Mouse (Mus musculus) midbrain, embryonic 11.5 days (tissue): ENCODE measurements at regions not wholly inside any gene's neighbourhood (a gene's known extent, or its start where the extent isn't known, plus 50 kb on each side); places are given as distances from the start of the nearest gene placed in this dataset.

Source experiments
- ATAC-seq: fragments of 200-750 bp; cut with Nextera tagmentation; 2 replicates; pipeline ENCODE4 v1.8.0; 2017; ENCODE audit warnings: moderate TSS enrichment, moderate library complexity; ENCODE audit not compliant: low FRiP score
- DNase-seq: peaks from one replicate; pipeline ENCODE4 v3.0.0; 2015; ENCODE audit warnings: low spot score; ENCODE audit errors: missing footprints
- H3K27ac ChIP-seq: fragments of 300-500 bp; sonication (generic); 2 replicates; pipeline ENCODE4 v1.5.1; 2014; ENCODE audit warnings: low read depth, low read length
- H3K27me3 ChIP-seq: fragments of 300-500 bp; sonication (generic); 2 replicates; pipeline ENCODE4 v1.6.1; 2014; ENCODE audit warnings: mild to moderate bottlenecking, low read length, moderate library complexity, mixed read lengths; ENCODE audit not compliant: control insufficient read depth, insufficient read depth
- H3K36me3 ChIP-seq: fragments of 300-500 bp; sonication (generic); 2 replicates; pipeline ENCODE4 v1.6.1; 2014; ENCODE audit warnings: mild to moderate bottlenecking, low read length, moderate library complexity, mixed read lengths; ENCODE audit not compliant: control insufficient read depth, insufficient read depth
- H3K4me1 ChIP-seq: fragments of 300-500 bp; sonication (generic); 2 replicates; pipeline ENCODE4 v1.6.1; 2014; ENCODE audit warnings: low read length; ENCODE audit not compliant: control insufficient read depth, insufficient read depth
- H3K4me2 ChIP-seq: fragments of 300-500 bp; sonication (generic); 2 replicates; pipeline ENCODE4 v1.6.1; 2014; ENCODE audit warnings: mild to moderate bottlenecking, moderate library complexity
- H3K4me3 ChIP-seq: fragments of 300-500 bp; sonication (generic); 2 replicates; pipeline ENCODE4 v1.5.1; 2014; ENCODE audit warnings: low read depth, low read length
- H3K9ac ChIP-seq: fragments of 300-500 bp; sonication (generic); 2 replicates; pipeline ENCODE4 v1.6.1; 2014; ENCODE audit warnings: low read length
- H3K9me3 ChIP-seq: fragments of 300-500 bp; sonication (generic); 2 replicates; pipeline ENCODE4 v1.6.1; 2016; ENCODE audit warnings: low read length; ENCODE audit not compliant: control insufficient read depth
- WGBS: fragments of 180-500 bp; shearing (Covaris S2); extraction: QIAGEN DNeasy Blood & Tissue Kit; methylation state at CpG from one replicate; pipeline ENCODE4 v1.1.7; 2014; 5-methylcytosine and 5-hydroxymethylcytosine counted together

DNA sequence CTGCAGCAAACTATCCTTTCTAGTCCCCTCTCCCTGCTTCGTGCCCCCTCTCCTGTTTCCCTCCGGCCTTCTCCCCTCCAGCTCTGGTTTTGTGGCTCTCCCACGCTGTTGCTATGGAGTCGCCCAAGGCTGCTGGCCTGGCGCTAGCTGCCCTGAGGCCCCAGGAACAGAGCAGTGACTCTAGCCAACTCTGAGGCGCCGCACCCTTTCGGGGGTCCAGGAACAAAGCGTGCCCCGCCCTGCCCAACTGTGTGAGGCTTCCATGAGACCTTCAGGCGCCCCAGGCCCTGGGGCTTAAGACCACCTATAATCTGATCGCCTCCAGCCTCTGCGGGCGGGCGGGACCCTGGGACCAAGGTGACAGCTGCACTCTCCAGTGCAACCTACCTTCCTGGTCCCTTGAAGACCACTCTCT is 262.4 kb downstream of the Zfp704 start:
- no peaks in the 10 kb centered on the region for H3K36me3 ChIP-seq
- peaks cover 18% of the 10 kb centered on the region for H3K4me1 ChIP-seq
- DNase-seq (no peak), ATAC-seq (peak; percentile 88)
- WGBS: 1% methylated on average over 15 of the region's 15 CpGs
- peak overlapping the region; percentile 96 for H3K4me2 ChIP-seq
- peak overlapping the region; percentile 53 for H3K4me3 ChIP-seq
- H3K9ac ChIP-seq: peak overlapping the region; percentile 72
- H3K9me3 ChIP-seq: no peaks in the 10 kb centered on the region
- peaks cover 10% of the 10 kb centered on the region for H3K27me3 ChIP-seq
- H3K27ac ChIP-seq: peak overlapping the region; percentile 48; the same call in 1 of the 2 replicates

DNA sequence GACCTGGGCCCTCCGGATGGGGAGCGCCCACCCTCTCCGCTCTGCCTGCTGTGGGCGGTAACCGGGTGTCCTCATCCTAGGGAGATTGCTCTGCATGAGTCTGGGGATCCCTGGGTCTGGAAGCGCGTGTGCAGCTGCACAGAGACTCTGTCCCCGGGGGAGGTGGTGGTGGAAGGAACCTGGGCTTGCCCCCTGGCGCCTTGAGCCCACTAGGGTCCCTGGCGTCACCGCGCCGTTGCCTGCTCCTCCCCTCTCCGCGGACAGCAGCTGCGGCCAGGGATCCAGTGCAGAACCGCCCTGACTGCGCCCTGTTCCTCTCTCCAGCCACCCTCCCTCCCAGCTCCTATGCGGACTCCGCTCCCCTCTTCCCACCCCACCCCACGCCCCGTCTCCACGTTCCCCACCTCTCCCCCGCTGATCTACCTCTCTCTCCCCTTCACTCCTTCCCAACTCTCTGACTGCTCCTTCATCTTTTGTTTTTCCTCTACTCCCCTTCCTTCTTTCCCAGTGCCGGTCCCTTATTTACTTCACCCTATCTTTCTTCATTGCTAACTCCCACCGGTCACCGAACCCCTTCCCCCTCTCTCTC is 262.9 kb downstream of the Zfp704 start:
- WGBS: 2% methylated on average over 27 of the region's 27 CpGs
- ATAC-seq: peak; percentile 84
- H3K9ac ChIP-seq: peak overlapping the region; percentile 72
- H3K4me1 ChIP-seq: peaks cover 19% of the 10 kb centered on the region
- no peaks in the 10 kb centered on the region for H3K9me3 ChIP-seq
- H3K4me2 ChIP-seq: peak overlapping the region; percentile 96
- H3K36me3 ChIP-seq: no peaks in the 10 kb centered on the region
- H3K4me3 ChIP-seq: peak overlapping the region; percentile 53
- peak; percentile 96 for DNase-seq
- peaks cover 10% of the 10 kb centered on the region for H3K27me3 ChIP-seq
- peak overlapping the region; percentile 48; the same call in 1 of the 2 replicates for H3K27ac ChIP-seq

DNA sequence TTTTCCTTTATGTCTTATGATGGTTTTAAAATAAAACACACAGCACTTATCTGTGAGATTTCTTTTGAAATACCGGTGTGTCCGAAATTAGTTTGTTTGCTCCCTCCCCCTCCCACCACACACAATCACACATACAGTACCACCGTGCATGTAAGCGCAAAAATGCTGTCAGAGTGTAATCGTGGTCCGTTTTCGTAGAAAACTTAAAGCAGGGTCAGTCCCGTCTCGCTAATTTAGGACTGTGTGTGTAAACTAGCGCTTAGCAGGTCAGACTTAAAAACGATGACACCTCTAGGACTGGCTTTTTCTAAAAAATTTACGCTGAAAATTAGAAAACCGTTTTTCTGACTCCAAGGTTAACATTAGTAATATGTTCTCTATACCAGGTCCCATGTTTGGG is 263.5 kb downstream of the Zfp704 start:
- Histone ChIP-seq H3K36me3 (no peaks in the 10 kb centered on the region), H3K9me3 (no peaks in the 10 kb centered on the region), H3K4me2 (peak overlapping the region; percentile 96), H3K4me1 (peaks cover 24% of the 10 kb centered on the region), H3K4me3 (peak overlapping the region; percentile 53), H3K27ac (no peak overlapping the region), H3K9ac (peak overlapping the region; percentile 72; the same call in 1 of the 2 replicates), H3K27me3 (peaks cover 10% of the 10 kb centered on the region)
- no peak for ATAC-seq
- DNase-seq: peak; percentile 94
- 1% methylated on average over 13 of the region's 13 CpGs for WGBS

DNA sequence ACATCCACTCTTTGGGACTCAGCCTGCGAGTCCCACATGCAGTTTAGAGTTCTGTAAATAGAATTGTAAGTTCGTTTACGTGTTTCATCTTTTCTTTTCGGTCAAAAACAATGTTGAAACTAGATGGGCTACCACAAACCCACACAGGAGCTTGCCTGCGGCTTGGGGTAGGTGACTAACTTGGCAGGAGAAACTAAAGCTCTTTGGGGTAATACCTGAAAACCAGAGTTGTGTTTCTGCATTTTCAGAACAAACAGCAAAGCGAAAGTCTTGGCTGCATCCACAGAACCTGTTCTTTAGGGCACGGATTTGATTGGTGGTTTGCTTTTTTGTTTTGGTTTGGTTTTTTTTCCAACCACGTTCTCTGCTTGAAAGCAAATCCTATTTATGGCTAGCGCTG is 264.0 kb downstream of the Zfp704 start:
- peaks cover 10% of the 10 kb centered on the region for H3K27me3 ChIP-seq
- WGBS: 7% methylated on average over 9 of the region's 9 CpGs
- DNase-seq (peak; percentile 92), ATAC-seq (no peak)
- H3K27ac ChIP-seq: no peak overlapping the region
- H3K4me1 ChIP-seq: peaks cover 29% of the 10 kb centered on the region
- H3K36me3 ChIP-seq: no peaks in the 10 kb centered on the region
- no peak overlapping the region for H3K9ac ChIP-seq
- H3K4me3 ChIP-seq: peak overlapping the region; percentile 53; the same call in 1 of the 2 replicates
- peak overlapping the region; percentile 96; the same call in 1 of the 2 replicates for H3K4me2 ChIP-seq
- H3K9me3 ChIP-seq: no peaks in the 10 kb centered on the region

DNA sequence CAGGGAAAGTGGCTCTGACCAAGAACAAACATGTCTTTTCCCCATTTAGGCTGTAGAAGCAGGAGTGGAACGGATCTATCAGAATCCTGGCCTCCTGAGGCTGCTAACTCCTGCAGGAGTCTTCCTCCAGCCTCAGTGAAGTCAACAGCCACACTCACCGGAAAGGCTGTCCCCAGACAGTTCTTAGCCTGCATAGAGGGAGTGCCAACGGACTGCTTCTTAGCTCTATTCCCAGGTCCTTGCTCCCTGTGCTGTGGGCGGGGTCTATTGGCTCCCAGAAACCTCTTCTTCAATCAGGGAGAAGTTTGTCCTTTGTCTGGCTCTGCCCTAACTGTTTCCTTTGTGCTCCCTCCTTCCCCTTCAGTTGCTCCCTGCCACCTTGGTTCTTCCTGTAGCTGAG is 266.3 kb downstream of the Zfp704 start:
- DNase-seq (no peak), ATAC-seq (no peak)
- Histone ChIP-seq H3K27me3 (peaks cover 10% of the 10 kb centered on the region), H3K27ac (no peak overlapping the region; the same call in 1 of the 2 replicates), H3K4me2 (no peak overlapping the region; the same call in 1 of the 2 replicates), H3K9ac (0 out of 2 replicates have a peak overlapping the region, but pooled peaks have one; percentile 30), H3K4me3 (no peak overlapping the region), H3K4me1 (peaks cover 28% of the 10 kb centered on the region), H3K9me3 (no peaks in the 10 kb centered on the region), H3K36me3 (no peaks in the 10 kb centered on the region)
- under 1% methylated on average over 4 of the region's 4 CpGs for WGBS

DNA sequence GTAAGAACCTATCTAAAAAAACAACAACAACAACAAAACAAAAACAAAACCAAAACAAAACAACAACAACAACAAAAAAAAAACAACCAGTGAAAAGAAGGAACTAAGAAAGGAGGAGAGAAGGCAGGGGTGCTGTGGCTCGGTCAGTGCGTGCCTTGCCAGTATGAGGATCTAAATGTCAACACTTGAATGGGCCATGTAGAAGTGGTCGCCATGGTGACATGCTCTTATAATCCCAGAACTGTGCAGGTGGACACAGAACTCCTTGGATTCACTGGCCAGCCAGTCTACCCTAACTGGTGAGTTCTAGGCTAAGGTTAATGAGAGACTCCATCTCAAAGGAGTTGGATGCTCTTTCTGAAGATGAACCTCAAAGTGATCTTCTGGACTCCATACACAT is 267.7 kb downstream of the Zfp704 start:
- Histone ChIP-seq H3K36me3 (no peaks in the 10 kb centered on the region), H3K9ac (no peak overlapping the region), H3K27me3 (peaks cover 10% of the 10 kb centered on the region), H3K4me3 (no peak overlapping the region), H3K9me3 (no peaks in the 10 kb centered on the region), H3K4me1 (peaks cover 18% of the 10 kb centered on the region; the same call in 1 of the 2 replicates), H3K27ac (no peak overlapping the region), H3K4me2 (no peak overlapping the region)
- ATAC-seq (no peak), DNase-seq (no peak)
- 66% methylated on average over 3 of the region's 3 CpGs for WGBS

DNA sequence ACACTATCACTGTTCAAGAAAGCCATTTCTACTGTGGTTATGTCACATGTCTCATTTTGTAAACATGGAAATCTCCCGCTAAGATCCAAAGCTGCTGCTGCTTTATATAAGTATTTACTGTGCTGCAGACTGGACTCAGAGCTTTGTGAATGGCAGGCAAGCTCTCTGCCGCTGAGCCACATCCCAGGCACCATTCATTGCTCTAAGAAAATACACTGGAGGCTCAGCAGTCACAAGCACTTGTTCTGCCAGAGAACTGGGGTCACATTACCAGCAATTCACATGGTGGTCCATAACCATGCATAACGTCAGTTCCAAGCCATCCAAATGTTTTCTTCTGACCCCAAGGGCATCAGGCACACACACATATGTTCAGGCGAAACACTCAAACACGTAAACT is 268.2 kb downstream of the Zfp704 start:
- H3K27me3 ChIP-seq: peaks cover 10% of the 10 kb centered on the region
- peaks cover 18% of the 10 kb centered on the region; the same call in 1 of the 2 replicates for H3K4me1 ChIP-seq
- whole genome bisulfite sequencing: 46% methylated on average over 5 of the region's 5 CpGs
- no peaks in the 10 kb centered on the region for H3K9me3 ChIP-seq
- no peak overlapping the region for H3K9ac ChIP-seq
- H3K36me3 ChIP-seq: no peaks in the 10 kb centered on the region
- no peak overlapping the region for H3K27ac ChIP-seq
- no peak overlapping the region for H3K4me2 ChIP-seq
- no peak for ATAC-seq
- DNase-seq: peak; percentile 86
- H3K4me3 ChIP-seq: no peak overlapping the region

DNA sequence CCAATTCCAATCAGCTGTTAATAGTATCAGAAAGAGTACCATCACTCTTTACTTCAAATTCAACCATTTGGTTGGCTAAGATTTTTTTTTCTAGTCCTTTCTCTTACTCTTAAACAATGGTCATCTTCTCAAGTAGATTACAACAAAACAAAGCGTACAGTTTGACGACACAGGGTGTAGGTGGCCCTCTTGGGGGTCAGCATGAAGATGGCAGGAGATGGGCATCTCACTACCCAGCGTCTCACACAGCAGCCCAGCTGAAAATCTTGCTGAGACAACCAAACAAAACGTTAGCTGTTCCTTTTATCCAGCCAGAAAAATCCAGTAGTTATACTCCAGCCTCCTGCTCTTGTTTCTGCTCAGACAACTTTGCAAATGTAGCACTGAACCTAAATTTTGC is 268.6 kb downstream of the Zfp704 start:
- peaks cover 18% of the 10 kb centered on the region; the same call in 1 of the 2 replicates for H3K4me1 ChIP-seq

DNA sequence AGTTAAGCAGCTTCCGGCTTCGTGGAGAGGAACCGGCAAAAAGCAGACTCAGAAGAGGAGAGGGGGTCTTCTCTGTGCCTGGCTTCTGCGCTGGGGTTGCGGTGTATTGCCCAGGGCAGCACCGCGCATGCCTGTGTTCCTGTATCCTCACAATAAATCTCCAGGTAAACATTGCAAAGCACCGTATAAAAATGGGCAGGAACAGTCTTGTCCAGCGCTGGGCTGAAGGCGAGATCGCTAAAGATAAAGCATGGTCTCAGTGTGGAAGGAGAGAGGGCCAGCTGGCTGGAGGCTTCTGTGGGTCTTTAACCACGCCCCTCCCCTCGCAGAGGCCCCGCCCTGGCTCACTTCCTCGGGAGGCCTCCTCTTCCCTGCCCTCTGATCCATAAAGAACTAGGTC is 269.1 kb downstream of the Zfp704 start:
- peak; percentile 94 for DNase-seq
- Histone ChIP-seq H3K4me3 (peak overlapping the region; percentile 15), H3K9ac (peak overlapping the region; percentile 31; the same call in 1 of the 2 replicates), H3K4me1 (peaks cover 18% of the 10 kb centered on the region; the same call in 1 of the 2 replicates), H3K4me2 (peak overlapping the region; percentile 45), H3K36me3 (no peaks in the 10 kb centered on the region), H3K9me3 (no peaks in the 10 kb centered on the region), H3K27me3 (peaks cover 9% of the 10 kb centered on the region), H3K27ac (no peak overlapping the region)
- ATAC-seq: peak; percentile 87
- WGBS: 1% methylated on average over 15 of the region's 15 CpGs

More for the DNA sequence above, 268.6 kb downstream of the Zfp704 start:
- DNase-seq (peak; percentile 89), ATAC-seq (peak; percentile 45; the same call in 1 of the 2 replicates)
- no peak overlapping the region for H3K4me2 ChIP-seq
- H3K4me3 ChIP-seq: no peak overlapping the region
- WGBS: 23% methylated on average over 4 of the region's 4 CpGs
- no peak overlapping the region for H3K27ac ChIP-seq
- peaks cover 10% of the 10 kb centered on the region for H3K27me3 ChIP-seq
- H3K9me3 ChIP-seq: no peaks in the 10 kb centered on the region
- no peak overlapping the region for H3K9ac ChIP-seq
- no peaks in the 10 kb centered on the region for H3K36me3 ChIP-seq
